Mouse (Mus musculus) mouse trophoblast stem cell (cell line): Measurements from ENCODE around the gene Bbx.

ENCODE experiments used
- in situ Hi-C, 2 experiments: fragments of 300-500 bp; cut with MseI, MboI; formaldehyde crosslinking; loops; 2 replicates in 1 of 2; 3 replicates in 1 of 2; pipeline ENCODE4 v1.15.1; 2025

The Bbx gene

GRCm38 (mm10) chr16:50315349-50315969 lies 116.7 kb downstream of the Bbx start:
- in situ Hi-C loops = no loop called here

DNA sequence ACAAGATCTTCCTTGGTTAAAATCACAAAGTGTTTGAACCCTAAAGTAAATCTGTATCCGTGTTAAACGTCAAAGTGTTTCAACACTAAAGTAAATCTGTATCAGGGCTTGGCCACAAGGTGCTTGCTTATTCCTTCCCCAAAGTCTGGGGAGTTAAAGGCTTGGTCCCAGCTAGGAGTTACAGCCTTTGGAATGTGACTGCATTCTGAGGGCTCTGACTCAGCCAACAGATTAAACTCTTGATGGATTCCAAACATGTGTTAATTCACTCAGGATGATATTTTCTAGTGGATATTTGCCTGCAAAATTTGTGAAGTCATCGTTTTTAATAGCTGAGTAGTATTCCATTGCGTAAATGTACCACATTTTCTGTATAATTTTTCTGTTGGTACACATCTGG lies 120.6 kb downstream of the Bbx start:
- in situ Hi-C loops = no loop called here

DNA sequence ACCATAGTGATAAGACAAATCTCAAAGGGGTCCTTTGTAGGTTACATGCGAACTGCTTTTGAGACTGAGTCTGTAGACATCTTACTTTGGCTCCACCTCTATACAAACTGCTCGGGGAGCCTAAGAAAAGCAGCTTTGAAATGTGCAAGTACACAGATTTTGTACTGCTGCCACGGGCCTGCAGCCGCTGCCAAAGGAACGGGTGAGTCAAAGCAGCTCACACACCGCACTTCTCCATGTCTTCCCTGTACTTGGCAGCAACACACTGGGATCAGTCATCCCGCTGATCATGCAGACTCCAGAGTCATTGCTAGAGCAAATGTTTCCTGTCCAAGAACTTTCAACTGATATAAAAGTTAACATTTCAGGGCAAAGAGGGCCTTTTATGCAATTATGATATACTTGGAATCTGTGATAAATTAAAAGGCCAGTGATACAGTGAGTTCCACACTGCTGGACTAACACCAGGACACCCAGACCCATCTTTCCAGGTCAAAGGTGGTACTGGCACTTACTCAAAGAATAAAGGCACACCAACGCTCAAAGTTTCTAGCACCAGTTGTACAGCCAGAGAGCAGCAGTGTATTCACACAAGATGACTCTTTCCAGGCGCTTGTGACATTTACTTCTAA lies 122.7 kb downstream of the Bbx start:
- in situ Hi-C loops = no loop called here

DNA sequence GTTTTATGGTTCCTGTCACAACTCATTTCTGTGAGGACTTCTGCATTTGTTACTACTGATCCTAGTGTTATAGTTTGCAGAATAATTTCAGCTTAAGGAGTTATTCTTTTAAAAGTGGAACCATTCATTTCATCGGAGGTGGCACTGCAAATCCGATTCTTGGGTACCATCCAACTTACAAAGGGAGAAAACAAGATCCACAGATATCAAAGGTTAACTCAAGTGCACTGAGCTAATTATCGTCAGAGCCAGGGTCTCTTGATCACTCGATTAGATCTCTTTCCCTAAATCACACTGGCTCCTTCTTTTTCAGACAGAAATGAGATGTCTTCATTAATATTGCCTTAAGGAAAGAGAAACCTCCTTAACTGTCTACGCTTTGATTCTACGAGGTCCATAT lies 123.9 kb downstream of the Bbx start:
- in situ Hi-C loops = no loop called here

GRCm38 (mm10) chr16:50307231-50307630 lies 125.0 kb downstream of the Bbx start:
- in situ Hi-C loops = no loop called here

DNA sequence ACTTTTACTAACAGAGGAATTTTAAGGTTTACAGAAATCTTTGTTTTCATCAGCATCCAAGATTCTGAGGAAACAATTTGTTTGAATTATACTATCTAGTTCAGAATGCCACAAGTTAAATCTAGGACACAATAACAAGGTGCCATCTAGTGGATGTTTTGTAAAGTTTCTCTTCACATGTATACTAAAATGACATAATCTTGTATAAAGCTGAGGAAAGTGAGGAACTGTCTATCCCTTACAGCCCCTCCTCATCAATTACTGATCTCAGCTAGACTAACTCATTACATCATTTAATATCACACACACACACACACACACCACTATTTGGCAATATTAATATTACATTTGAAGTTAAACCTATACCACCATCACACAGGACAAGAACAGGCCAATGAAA lies 125.5 kb downstream of the Bbx start:
- in situ Hi-C loops = no loop called here

DNA sequence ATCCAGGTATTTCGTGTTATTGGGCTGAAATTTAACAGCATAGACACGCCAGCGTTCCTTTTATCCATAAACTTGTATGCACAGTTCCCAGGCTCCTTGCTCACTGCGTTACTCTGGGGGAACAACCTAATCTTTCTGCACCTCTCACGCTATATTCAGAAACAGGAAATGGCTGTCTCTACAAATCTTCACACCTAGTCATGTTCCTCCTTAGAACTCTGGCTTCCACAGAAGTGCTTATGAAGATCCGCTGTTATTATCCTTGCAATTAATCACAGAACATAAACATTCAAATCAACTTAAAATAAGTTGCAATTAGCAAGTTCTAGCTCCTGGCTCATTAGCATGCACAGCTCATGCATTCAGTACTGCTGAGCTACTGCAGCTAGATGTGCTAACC lies 127.0 kb downstream of the Bbx start:
- in situ Hi-C loops = no loop called here

DNA sequence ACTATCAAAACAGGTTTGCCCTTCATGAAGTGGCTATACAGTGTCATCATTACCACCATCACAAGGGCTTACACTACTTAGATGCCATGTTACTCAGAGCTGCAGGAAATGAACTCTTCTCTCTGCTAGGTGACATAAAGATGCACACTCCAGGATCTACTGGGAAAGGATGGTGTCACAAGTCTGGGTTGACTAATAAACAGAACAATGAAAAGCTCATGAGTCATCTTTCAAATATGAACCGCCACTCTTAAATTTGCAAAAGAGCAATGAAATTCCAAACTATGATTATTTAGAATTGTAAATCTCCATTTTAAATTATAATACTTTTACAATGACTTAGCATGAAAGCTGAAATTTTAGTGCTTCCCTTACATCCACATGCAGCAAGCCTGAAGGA lies 129.6 kb downstream of the Bbx start:
- in situ Hi-C loops = no loop called here

DNA sequence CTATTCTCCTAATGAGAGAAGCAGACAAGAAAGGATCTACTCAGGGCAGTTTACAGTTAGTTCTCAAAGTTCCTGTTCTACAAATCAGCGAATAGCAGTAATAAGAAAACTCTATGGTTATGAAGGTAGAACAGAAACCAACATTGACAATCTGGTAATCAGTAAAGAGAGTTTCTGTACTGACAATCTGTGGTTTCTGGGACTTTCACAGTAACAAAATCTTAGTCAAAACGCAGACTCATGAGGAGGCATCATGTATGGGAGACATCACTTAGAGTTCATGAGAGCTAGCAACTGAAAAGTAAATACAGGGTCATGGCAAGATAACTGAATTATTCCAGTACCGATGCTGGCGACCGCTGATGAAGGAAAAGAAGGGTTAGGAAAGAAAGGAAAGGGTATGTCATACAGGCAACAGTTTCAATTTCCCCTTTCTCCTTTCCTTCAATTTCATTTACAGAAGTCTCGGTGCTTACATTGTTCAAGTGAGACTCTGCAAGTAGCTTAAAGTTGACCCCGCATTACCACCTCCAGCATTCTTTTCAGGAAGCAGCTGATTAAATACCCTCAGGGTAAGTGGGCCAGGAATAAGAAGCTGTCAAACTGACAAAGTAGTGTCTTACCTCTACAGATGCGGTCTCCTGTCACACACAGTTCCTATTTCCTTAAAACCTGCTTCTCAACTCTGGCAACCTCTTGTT lies 133.3 kb downstream of the Bbx start:
- in situ Hi-C loops = no loop called here

DNA sequence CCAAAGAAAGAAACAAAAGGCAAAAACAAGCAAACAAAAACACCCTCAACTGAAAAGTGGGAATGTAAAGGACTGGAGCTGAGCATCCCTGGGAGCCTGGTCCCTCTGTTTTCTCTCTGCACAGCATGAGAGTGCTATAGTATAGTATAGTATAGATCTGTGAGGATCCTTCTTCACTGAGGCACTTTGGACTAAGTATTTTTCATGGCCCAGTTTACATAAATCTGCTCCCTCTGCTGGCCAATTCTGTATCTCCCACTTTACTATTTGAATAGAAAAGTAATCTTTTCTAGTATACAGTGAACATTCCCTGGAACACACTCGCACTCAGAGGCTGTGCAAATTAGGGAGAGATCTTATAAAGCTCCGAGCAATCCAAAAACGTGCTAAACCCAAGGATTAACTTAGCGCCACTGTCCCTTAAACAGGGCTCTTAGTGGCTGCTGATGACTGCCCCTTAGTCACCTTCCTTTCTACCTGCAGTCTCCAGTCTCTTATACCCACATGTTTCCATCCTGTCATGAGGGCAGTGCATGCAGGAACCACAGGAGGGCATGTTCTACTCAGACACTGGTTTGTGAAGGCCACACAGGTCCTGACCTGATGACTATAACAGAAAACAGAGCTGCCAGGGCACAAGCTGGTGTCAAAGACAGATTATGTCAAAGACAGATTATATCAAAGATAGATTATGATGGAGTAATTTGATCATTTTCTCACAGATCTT lies 138.5 kb downstream of the Bbx start:
- in situ Hi-C loops = no loop called here

GRCm38 (mm10) chr16:50292834-50293233 lies 139.4 kb downstream of the Bbx start:
- in situ Hi-C loops = no loop called here

DNA sequence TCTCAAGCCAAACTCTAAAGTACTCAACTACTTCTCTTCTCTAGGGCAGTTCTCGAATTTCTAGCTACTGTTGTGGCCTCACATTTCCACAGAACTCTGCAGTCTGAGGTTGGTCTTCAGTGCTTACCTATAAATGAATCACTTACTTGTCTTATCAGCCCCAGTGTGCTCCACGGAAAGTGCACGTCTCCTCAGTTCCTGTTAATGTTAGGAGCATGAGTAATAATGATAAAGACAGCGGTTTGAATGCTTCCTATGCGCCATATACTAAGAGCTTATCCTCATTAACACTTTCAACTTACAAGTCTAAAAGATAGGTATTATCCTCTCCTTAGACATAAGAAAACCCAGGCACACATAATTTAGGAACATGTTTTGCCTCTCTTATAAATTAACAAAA lies 142.4 kb downstream of the Bbx start:
- in situ Hi-C loops = no loop called here

DNA sequence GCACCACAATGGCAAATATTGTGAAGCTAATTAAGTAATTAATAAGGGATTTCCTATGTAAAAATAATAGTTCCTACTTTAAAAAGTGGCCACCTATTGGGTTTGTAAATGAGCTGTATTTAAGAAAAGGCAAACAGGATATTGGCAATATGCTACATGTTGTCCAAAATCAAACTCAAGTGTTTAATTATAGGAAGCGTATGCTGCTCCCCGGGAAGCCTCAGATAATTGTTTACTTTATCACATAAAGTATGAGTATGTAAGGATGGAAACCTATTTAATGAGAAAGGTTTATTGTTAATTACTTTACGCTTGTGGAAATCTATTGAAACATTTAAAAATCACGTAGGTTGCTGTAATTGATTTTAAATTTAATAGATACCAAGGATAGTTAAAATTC lies 159.4 kb downstream of the Bbx start:
- in situ Hi-C loops = no loop called here

- in situ Hi-C loops = no loop called here
These were observed 169.5 kb downstream of the Bbx start for GRCm38 (mm10) chr16:50262647-50263046.

GRCm38 (mm10) chr16:50262209-50262608 lies 170.0 kb downstream of the Bbx start:
- in situ Hi-C loops = no loop called here

DNA sequence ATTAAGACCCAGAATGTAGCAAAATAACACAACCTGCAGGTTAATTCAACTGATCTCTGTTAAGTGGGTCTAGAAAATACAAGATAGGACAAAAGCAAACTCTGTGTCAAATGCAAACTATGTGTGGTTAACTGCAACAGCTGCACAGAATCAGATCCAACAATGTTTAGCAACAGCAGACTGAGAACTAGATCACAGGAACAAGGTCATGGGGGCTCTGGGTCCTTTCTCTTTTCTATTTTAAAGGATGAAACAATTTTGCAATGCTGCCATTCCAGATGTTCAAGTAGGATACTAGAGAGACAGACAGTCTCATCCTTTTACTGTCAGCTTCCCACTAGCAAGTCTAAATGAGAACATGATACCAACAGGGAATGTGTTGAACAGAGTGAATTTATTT lies 170.4 kb downstream of the Bbx start:
- in situ Hi-C loops = no loop called here

- in situ Hi-C loops = no loop called here
These were observed 177.5 kb downstream of the Bbx start for GRCm38 (mm10) chr16:50254522-50255159.

GRCm38 (mm10) chr16:50251417-50251975 lies 180.7 kb downstream of the Bbx start:
- in situ Hi-C loops = no loop called here

DNA sequence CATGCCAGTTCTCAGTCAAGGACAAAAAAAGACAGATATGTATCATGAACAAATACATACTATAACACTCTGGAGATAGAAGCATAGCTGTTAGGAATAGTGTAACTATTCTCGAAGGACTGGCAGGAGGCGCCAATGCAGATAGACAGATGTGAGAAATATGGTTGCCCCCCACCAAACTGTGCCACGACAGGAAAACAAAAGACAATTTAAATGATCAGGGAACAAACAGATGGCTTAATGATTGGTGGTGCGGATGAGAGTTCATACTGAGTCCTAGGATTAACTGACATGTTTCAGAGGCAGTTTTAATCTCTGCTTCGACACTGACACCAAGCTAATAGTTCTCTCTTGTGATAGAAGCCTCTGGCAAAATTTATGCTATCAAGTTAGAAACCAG lies 181.7 kb downstream of the Bbx start:
- in situ Hi-C loops = no loop called here

- in situ Hi-C loops = no loop called here
These were observed 183.2 kb downstream of the Bbx start for GRCm38 (mm10) chr16:50249036-50249435.

- in situ Hi-C loops = no loop called here
These were observed 189.7 kb downstream of the Bbx start for GRCm38 (mm10) chr16:50242444-50242843.

- in situ Hi-C loops = no loop called here
These were observed 190.6 kb downstream of the Bbx start for GRCm38 (mm10) chr16:50241604-50242003.
